Mouse (Mus musculus) hindbrain, embryonic 15.5 days (tissue): ENCODE results near the gene Gja8. TPM values are rescaled to one million over a fixed set of nuclear protein-coding genes. Genes with fewer than 3 reads are reported as not detected.
A peak's percentile ranks its signal among the peaks of the same experiment; 100 is the strongest.

Source experiments
- ATAC-seq: fragments of 200-750 bp; cut with Nextera tagmentation; 2 replicates; pipeline ENCODE4 v1.8.0; 2017; ENCODE audit warnings: low read depth, moderate number of reproducible peaks, moderate TSS enrichment; ENCODE audit not compliant: low FRiP score
- H3K27ac ChIP-seq: fragments of 300-500 bp; sonication (generic); replicated peaks from 2 replicates; pipeline ENCODE4 v1.5.1; 2015; ENCODE audit warnings: mild to moderate bottlenecking, inconsistent platforms
- H3K27me3 ChIP-seq: fragments of 300-500 bp; sonication (generic); 2 replicates; pipeline ENCODE4 v1.6.1; 2015; ENCODE audit warnings: control low read depth, inconsistent platforms
- H3K36me3 ChIP-seq: fragments of 300-500 bp; sonication (generic); 2 replicates; pipeline ENCODE4 v1.6.1; 2015; ENCODE audit warnings: control low read depth, inconsistent platforms
- H3K4me1 ChIP-seq: fragments of 300-500 bp; sonication (generic); replicated peaks from 2 replicates; pipeline ENCODE4 v1.6.1; 2015; ENCODE audit warnings: control low read depth, inconsistent platforms
- H3K4me2 ChIP-seq: fragments of 300-500 bp; sonication (generic); 2 replicates; pipeline ENCODE4 v1.6.1; 2015; ENCODE audit warnings: moderate library complexity, mild to moderate bottlenecking, inconsistent platforms
- H3K4me3 ChIP-seq: fragments of 300-500 bp; sonication (generic); 2 replicates; pipeline ENCODE4 v1.5.1; 2015; ENCODE audit warnings: mild to moderate bottlenecking, inconsistent platforms
- H3K9ac ChIP-seq: fragments of 300-500 bp; sonication (generic); 2 replicates; pipeline ENCODE4 v1.6.1; 2015; ENCODE audit warnings: inconsistent platforms
- H3K9me3 ChIP-seq: fragments of 300-500 bp; sonication (generic); 2 replicates; pipeline ENCODE4 v1.6.1; 2016; ENCODE audit warnings: control low read depth, inconsistent platforms
- WGBS: fragments of 180-500 bp; shearing (Covaris S2); methylation state at CpG from one replicate; pipeline ENCODE4 v1.1.7; 2015; 5-methylcytosine and 5-hydroxymethylcytosine counted together
- polyA plus RNA-seq: library from polyadenylated mRNA; unstranded; fragments of >200 nt; fragmentation: Nextera tagmentation; extraction: Ambion mirVana; gene quantifications from 2 replicates; pipeline ENCODE4 v1.2.1, GENCODE M21; 2015

The Gja8 gene
- polyA plus RNA-seq: 0.03 TPM in 1 of 2 replicates, not detected in the other

- H3K27ac ChIP-seq: no peak within 1 kb of the TSS
- no peak within 1 kb of the TSS for H3K9ac ChIP-seq
- ATAC-seq: no peak
- 74% methylated on average over 6 of the region's 6 CpGs for WGBS
- no peaks in the 10 kb centered on the region for H3K36me3 ChIP-seq
- H3K4me3 ChIP-seq: no peak within 1 kb of the TSS
- peaks cover 4% of the 10 kb centered on the region; the same call in 1 of the 2 replicates for H3K4me1 ChIP-seq
- no peaks in the 10 kb centered on the region for H3K9me3 ChIP-seq
- H3K27me3 ChIP-seq: no peaks in the 10 kb centered on the region
- no peak within 1 kb of the TSS for H3K4me2 ChIP-seq
Observed at GRCm38 (mm10) chr3:96925920-96926319, at the start of gene Gja8. TSS of gene Gja8 (minus strand) at chr3:96926020.

DNA sequence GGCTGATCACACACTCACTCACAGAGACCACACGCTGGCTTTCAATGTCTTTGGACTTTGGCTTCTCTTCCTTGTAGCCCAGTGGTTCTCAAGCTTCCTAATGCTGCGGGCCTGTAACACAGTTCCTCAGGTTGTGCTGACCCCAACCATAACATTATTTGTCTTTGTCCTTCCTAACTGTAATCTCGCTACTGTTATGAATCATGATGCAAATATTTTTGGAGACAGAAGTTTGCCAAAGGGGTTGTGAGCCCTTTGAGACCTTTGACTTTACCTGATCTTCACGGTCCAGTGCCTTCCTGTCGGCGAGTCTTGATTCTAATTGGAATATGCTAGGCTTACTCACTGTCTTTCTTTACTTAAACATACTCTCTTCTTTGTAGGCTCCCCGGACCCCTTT, 48.6 kb upstream of the Gja8 start:
- H3K36me3 ChIP-seq: no peaks in the 10 kb centered on the region
- no peak overlapping the region for H3K9ac ChIP-seq
- 85% methylated on average over 7 of the region's 7 CpGs for WGBS

DNA sequence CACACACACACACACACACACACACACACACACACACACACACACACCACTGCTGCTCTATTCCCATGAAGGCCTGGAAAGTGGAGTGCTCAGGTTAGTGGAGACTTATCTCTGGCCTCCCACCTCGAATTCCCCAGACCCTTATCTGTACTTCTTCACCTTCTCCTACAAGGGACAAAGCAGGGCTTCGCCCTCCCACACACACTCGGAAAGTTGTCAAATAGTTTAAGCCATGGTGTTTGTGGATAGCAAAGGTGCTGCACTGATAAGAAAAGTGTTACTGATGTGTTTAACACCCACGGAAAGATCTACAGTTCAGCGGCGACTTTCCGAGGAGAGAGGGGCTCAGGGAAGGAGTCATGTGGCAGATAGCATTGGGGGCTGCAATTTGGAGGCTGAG, 45.2 kb upstream of the Gja8 start:
- 77% methylated on average over 7 of the region's 7 CpGs for WGBS
- no peaks in the 10 kb centered on the region for H3K27me3 ChIP-seq
- H3K9me3 ChIP-seq: no peaks in the 10 kb centered on the region
- H3K9ac ChIP-seq: no peak overlapping the region
- ATAC-seq: no peak
- no peak overlapping the region for H3K27ac ChIP-seq
- H3K4me1 ChIP-seq: no peaks in the 10 kb centered on the region
- no peaks in the 10 kb centered on the region for H3K36me3 ChIP-seq
- H3K4me3 ChIP-seq: no peak overlapping the region
- H3K4me2 ChIP-seq: no peak overlapping the region

More for the DNA sequence above, 48.6 kb upstream of the Gja8 start:
- no peak for ATAC-seq
- Histone ChIP-seq H3K27me3 (no peaks in the 10 kb centered on the region), H3K4me3 (no peak overlapping the region), H3K9me3 (no peaks in the 10 kb centered on the region), H3K4me1 (peaks cover 5% of the 10 kb centered on the region; the same call in 1 of the 2 replicates), H3K4me2 (no peak overlapping the region), H3K27ac (no peak overlapping the region)

DNA sequence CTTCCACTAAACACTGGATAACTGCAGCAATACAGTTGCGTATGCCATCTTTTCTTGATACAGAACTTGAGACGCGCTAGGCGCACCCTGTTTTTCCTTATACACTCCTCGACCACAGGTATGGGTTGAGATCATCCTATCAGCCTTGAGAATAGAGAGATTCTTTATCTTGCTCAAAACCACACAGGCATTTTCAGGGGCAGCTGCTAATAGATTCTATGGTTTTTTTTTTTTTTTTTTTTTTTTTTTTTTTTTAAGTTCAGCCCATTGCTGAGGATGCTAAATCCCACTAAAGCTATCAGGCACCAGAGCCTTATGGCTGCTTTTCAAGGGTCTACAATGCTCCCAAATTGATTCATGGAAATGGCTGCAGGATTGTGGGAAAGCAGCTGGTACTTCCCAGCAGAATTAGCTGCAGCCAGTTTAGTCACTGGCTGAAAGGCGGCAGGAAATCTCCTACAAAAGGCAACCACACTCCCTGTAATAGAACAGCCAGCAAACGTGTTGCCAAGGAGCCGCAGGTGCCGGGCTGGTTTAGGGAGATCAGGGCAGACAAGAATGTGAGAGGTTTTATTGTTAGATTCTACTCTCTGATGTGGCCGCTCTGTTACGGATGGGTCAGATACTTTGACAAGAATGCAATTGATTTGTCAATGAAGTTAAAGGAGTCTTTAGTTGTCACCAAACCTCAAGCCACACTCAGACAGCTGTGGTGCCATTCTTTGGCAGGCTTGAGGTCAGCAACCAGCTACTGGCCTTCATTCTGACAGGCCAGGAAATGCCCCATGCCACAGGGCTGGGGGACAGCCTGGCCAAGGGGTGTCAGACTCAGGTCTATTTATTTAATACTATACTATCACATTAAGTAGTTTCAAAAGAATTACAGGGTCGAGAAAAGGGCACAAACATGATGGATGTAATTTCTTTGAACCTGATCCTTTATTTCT, 37.5 kb upstream of the Gja8 start:
- 51% methylated on average over 12 of the region's 12 CpGs for WGBS
- no peak overlapping the region for H3K4me2 ChIP-seq
- ATAC-seq: no peak
- no peak overlapping the region for H3K9ac ChIP-seq
- no peaks in the 10 kb centered on the region for H3K9me3 ChIP-seq
- H3K4me3 ChIP-seq: no peak overlapping the region
- H3K36me3 ChIP-seq: no peaks in the 10 kb centered on the region
- H3K4me1 ChIP-seq: 0 out of 2 replicates have a peak, but pooled peaks cover 4% of the 10 kb centered on the region
- no peaks in the 10 kb centered on the region for H3K27me3 ChIP-seq
- no peak overlapping the region; the same call in 1 of the 2 replicates for H3K27ac ChIP-seq

GRCm38 (mm10) chr3:96960597-96960996, 34.8 kb upstream of the Gja8 start:
- no peak overlapping the region for H3K4me2 ChIP-seq
- H3K9ac ChIP-seq: no peak overlapping the region
- H3K4me1 ChIP-seq: 0 out of 2 replicates have a peak, but pooled peaks cover 4% of the 10 kb centered on the region
- no peaks in the 10 kb centered on the region for H3K9me3 ChIP-seq
- 49% methylated on average over 8 of the region's 8 CpGs for WGBS
- no peak overlapping the region for H3K27ac ChIP-seq
- ATAC-seq: no peak
- no peaks in the 10 kb centered on the region for H3K36me3 ChIP-seq
- H3K4me3 ChIP-seq: no peak overlapping the region
- H3K27me3 ChIP-seq: no peaks in the 10 kb centered on the region

DNA sequence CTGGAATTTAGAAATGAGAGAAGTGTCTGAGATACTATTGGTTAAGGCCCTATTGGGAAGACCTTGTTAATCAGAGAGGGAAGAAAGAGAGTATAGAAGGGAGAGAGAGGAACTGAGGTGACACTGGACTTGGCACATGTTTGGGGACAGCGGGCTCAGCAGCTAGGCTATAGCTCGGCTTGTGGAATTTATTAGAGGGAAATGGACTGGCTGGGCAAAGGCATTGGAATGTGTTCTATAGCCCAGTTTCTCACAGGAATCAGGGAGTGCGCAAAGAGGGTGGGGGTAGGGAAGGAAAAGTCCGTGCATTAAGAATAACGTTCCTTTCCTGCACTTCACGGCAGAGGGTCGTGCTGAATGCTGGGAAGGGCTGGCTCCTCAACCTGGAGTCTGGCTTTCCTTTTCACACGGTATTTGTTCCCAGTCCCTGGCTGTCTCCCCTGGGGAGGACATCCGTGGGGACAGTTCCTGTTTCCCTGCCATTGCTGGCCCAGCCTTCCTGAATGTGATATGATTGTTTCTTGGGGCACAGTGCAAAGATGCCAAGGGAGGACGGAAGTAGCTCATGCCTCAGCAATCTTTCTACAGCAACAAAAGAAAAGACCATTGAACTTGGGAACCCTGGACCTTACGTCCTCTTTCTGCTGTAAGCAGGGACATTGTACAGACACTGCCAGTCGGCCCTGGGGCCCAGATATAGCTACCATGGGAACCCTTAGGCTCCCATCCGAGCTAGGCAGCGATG, 27.8 kb upstream of the Gja8 start:
- no peaks in the 10 kb centered on the region for H3K36me3 ChIP-seq
- no peak overlapping the region for H3K27ac ChIP-seq
- no peaks in the 10 kb centered on the region for H3K9me3 ChIP-seq
- no peak overlapping the region for H3K9ac ChIP-seq
- H3K4me3 ChIP-seq: no peak overlapping the region
- H3K4me1 ChIP-seq: no peaks in the 10 kb centered on the region
- no peaks in the 10 kb centered on the region for H3K27me3 ChIP-seq
- peak overlapping the region; percentile 7; the same call in 1 of the 2 replicates for H3K4me2 ChIP-seq
- no peak for ATAC-seq
- 44% methylated on average over 14 of the region's 14 CpGs for WGBS

GRCm38 (mm10) chr3:96942706-96943105, 16.9 kb upstream of the Gja8 start:
- no peaks in the 10 kb centered on the region for H3K9me3 ChIP-seq
- H3K4me1 ChIP-seq: peaks cover 14% of the 10 kb centered on the region
- no peaks in the 10 kb centered on the region for H3K27me3 ChIP-seq
- no peak overlapping the region for H3K4me2 ChIP-seq
- no peak for ATAC-seq
- H3K9ac ChIP-seq: no peak overlapping the region
- H3K4me3 ChIP-seq: no peak overlapping the region
- no peak overlapping the region for H3K27ac ChIP-seq
- WGBS: 89% methylated on average over 2 of the region's 2 CpGs
- H3K36me3 ChIP-seq: no peaks in the 10 kb centered on the region

DNA sequence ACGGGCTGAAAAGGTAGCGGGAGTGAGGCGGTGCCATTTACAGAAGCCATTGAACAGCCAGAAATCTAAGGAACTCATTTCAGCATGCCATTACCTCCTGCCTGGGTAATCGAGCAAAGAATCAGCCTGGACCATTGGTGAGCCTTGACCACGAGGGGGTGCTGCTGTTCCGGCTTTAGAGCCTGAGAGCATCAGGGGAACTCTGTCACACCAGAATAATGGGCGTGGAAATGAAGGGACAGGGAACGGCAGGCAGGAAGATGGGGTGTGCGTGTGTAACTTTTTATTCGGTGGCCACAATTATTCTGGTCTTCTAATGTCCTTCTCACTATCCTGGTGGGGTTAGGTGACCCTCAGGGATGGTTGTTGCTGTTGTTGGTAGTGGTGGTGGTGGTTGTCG, 12.9 kb upstream of the Gja8 start:
- Histone ChIP-seq H3K4me1 (peaks cover 22% of the 10 kb centered on the region), H3K9ac (no peak overlapping the region), H3K36me3 (no peaks in the 10 kb centered on the region), H3K27me3 (0 out of 2 replicates have a peak, but pooled peaks cover 5% of the 10 kb centered on the region), H3K27ac (no peak overlapping the region), H3K4me3 (peak overlapping the region; percentile 26), H3K9me3 (no peaks in the 10 kb centered on the region), H3K4me2 (peak overlapping the region; percentile 51)
- ATAC-seq: peak; percentile 88
- whole genome bisulfite sequencing: 7% methylated on average over 11 of the region's 11 CpGs

DNA sequence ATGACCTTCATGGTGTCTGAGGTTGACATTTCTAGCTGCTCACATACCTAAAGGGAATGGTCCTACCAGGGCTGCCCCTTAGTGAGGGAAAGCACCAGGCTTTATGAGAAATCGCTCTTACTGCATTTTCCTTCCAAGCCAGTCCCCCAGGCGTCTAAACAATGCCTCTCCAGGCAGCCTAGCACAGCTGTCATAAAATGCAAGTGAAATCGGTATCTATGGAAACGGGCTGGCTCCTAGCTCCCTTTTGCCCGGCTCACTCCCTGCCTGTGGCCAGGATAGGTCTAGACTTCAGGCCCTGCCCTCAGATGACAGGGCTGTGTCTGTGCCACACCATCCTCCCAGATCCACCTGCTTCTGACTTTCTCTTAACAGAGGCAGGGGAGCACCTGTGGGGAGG, 11.8 kb upstream of the Gja8 start:
- WGBS: 4% methylated on average over 5 of the region's 5 CpGs
- Histone ChIP-seq H3K27me3 (0 out of 2 replicates have a peak, but pooled peaks cover 5% of the 10 kb centered on the region), H3K36me3 (no peaks in the 10 kb centered on the region), H3K4me2 (peak overlapping the region; percentile 9; the same call in 1 of the 2 replicates), H3K9ac (no peak overlapping the region), H3K27ac (peak overlapping the region; percentile 28; the same call in 1 of the 2 replicates), H3K4me3 (no peak overlapping the region), H3K9me3 (no peaks in the 10 kb centered on the region), H3K4me1 (peaks cover 22% of the 10 kb centered on the region)
- ATAC-seq: peak; percentile 80

- no peak overlapping the region for H3K4me3 ChIP-seq
- no peak overlapping the region for H3K9ac ChIP-seq
- WGBS: 8% methylated on average over 6 of the region's 6 CpGs
- H3K27me3 ChIP-seq: 0 out of 2 replicates have a peak, but pooled peaks cover 5% of the 10 kb centered on the region
- no peaks in the 10 kb centered on the region for H3K9me3 ChIP-seq
- ATAC-seq: no peak
- peaks cover 25% of the 10 kb centered on the region for H3K4me1 ChIP-seq
- no peak overlapping the region for H3K4me2 ChIP-seq
- H3K27ac ChIP-seq: no peak overlapping the region
- no peaks in the 10 kb centered on the region for H3K36me3 ChIP-seq
Observed at GRCm38 (mm10) chr3:96936241-96936640, 10.4 kb upstream of the Gja8 start.

DNA sequence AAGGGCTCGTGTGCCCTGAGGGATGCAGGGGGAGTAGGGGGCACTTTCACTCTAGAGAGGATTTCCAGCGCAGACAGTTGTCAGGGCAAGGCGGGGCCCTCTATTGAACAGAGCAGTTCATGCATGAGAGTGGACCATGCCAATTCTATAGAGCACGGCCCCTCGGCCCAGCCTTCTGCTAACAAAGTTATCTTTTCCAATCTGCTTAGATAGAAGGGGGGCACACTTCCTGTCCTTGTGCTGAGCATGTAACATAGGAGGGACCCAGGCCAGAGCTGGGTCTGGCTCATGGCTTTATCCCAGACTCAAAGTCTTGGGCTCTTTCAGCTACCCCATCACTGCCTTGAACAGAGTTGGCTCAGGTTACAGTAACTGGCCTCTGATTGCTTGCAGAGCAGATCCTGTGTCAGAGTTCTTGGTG, 5.5 kb upstream of the Gja8 start:
- ATAC-seq: peak; percentile 69; the same call in 1 of the 2 replicates
- Histone ChIP-seq H3K27me3 (0 out of 2 replicates have a peak, but pooled peaks cover 5% of the 10 kb centered on the region), H3K36me3 (no peaks in the 10 kb centered on the region), H3K9ac (no peak overlapping the region), H3K4me3 (no peak overlapping the region), H3K4me1 (peaks cover 11% of the 10 kb centered on the region; the same call in 1 of the 2 replicates), H3K27ac (no peak overlapping the region), H3K4me2 (peak overlapping the region; percentile 24; the same call in 1 of the 2 replicates), H3K9me3 (no peaks in the 10 kb centered on the region)
- WGBS: 13% methylated on average over 5 of the region's 5 CpGs

DNA sequence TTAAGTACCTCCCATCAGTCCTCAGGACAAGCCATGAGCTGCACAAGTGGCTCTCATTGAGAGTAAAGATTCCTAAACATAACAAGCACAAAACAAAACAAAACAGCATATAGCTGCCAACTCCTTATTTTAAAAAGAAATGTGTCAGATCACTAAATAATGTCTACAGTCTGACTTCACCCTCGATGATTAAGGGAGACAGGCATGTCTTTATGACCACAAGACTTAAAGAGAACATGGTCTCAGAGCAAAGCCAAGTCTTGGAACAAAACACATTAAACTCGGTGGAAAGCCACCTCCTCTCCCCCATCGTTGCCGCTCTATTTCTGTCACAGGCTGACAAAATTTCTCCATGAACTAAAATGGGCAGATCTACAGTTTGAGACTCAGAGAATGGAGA, 1.2 kb downstream of the Gja8 start:
- H3K9ac ChIP-seq: no peak overlapping the region
- H3K36me3 ChIP-seq: no peaks in the 10 kb centered on the region
- ATAC-seq: no peak
- H3K27ac ChIP-seq: no peak overlapping the region
- H3K4me2 ChIP-seq: no peak overlapping the region
- no peaks in the 10 kb centered on the region for H3K9me3 ChIP-seq
- H3K4me1 ChIP-seq: no peaks in the 10 kb centered on the region
- 90% methylated on average over 4 of the region's 4 CpGs for WGBS
- H3K27me3 ChIP-seq: no peaks in the 10 kb centered on the region
- H3K4me3 ChIP-seq: no peak overlapping the region
